Mouse (Mus musculus) G1E (cell line): ENCODE results near the gene Arhgef1.

Source experiments
- CTCF ChIP-seq: IDR thresholded peaks from 2 replicates; pipeline ENCODE4 v1.5.1; 2012; ENCODE audit warnings: low read depth, low read length, inconsistent platforms, mixed read lengths
- GATA1 ChIP-seq: IDR thresholded peaks from 2 replicates; pipeline ENCODE4 v1.6.1; 2012; ENCODE audit warnings: borderline replicate concordance, low read length, inconsistent platforms, mixed read lengths
- POLR2AphosphoS5 ChIP-seq: IDR thresholded peaks from 2 replicates; pipeline ENCODE4 v1.6.1; 2012; ENCODE audit warnings: low read depth, low read length, inconsistent platforms; ENCODE audit not compliant: insufficient replicate concordance
- TAL1 ChIP-seq: conservative IDR thresholded peaks from 2 replicates; pipeline ENCODE4 v1.6.1; 2012; ENCODE audit warnings: low read depth, low read length, inconsistent platforms, mixed read lengths

DNA sequence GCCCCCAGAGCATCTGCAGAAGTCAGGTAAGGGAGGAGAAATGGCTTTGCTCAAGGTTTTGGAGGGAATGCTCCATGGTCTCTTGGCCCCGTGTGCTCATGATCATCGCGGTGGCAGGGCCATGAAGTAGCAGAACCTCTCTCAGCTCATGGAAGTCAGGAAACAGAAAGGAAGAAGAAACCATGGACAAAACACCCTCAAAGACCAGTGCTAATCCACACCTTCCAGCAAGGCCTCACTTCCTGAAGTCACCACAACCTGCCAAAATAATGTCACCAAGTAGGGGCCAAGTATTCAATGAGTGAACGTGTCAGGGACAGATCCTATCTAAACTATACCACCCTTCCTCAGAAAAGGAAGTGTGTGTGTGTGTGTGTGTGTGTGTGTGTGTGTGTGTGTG, 39.9 kb upstream of the Arhgef1 start:
- TF ChIP-seq CTCF = no peak
- no peak for TF ChIP-seq POLR2AphosphoS5
- TF ChIP-seq GATA1 = no peak
- no peak for TF ChIP-seq TAL1
